Mouse (Mus musculus): ENCODE data around the gene Tubgcp2. TPM values are rescaled to one million over a fixed set of nuclear protein-coding genes. Genes with fewer than 3 reads are reported as not detected.

The Tubgcp2 gene
- polyA plus RNA-seq (2014; fragmentation: Illumina TruSeq; extraction: RNeasy Lipid Tissue Mini Kit (QIAGEN cat#74804); ENCODE audit: low read depth, low replicate concordance) = 19.4 TPM

GRCm38 (mm10) chr7:140036281-140037170 is at the start of gene Tubgcp2, which contains the start of gene Zfp511:
TSS of gene Tubgcp2 (minus strand) at chr7:140036669.
TSS of gene Zfp511 (plus strand) at chr7:140036391.

DNA sequence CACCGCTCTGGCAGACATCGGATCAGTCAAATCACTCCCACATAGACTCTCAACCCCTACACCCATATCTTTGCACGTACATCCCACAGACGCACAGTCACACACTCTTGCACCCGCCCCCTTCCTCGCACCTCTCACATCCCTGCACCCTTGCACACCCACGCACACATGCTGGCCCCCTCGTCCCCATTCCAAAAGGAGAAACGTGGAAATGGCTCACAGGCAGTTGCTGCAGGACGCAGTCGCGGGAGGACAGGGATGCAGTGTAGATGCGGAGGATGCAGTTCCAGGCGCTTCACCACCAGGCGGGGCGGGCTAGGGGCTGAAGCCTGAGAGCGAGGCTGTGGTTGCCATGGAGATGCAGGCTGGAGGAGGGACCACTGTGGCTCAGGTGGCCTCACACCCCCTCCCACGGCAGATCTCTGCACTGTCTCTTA is 45.8 kb upstream of the Tubgcp2 start, which contains the start of gene Caly:
Caly (minus strand) TSS at position 307 of the 437 bp plus-strand sequence.

GRCm38 (mm10) chr7:140048361-140049114 is 12.1 kb upstream of the Tubgcp2 start, which contains the start of gene Msx3:
TSS of gene Msx3 (minus strand) at chr7:140049089.

DNA sequence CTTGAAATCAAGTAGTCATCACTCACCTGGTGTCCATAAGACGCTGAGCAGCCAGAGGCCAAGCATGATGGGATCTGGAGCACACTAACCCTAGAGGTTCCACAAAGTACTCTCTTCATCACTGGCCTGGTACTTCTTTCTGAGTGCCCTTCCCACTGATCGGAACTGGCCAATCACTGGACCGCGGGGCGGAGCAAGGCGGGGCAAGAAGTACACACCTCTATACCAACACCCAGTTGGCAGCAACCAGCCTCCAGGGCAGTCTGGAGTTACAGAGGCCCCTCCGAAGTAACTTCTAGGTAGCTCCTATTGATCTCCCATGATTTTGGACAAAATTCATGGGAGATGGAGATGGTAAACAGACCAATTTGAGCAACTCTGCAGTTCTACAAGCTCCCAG is 44.1 kb downstream of the Tubgcp2 start, which contains the start of gene Adam8:
Adam8 (minus strand) TSS at position 157 of the 400 bp plus-strand sequence.

DNA sequence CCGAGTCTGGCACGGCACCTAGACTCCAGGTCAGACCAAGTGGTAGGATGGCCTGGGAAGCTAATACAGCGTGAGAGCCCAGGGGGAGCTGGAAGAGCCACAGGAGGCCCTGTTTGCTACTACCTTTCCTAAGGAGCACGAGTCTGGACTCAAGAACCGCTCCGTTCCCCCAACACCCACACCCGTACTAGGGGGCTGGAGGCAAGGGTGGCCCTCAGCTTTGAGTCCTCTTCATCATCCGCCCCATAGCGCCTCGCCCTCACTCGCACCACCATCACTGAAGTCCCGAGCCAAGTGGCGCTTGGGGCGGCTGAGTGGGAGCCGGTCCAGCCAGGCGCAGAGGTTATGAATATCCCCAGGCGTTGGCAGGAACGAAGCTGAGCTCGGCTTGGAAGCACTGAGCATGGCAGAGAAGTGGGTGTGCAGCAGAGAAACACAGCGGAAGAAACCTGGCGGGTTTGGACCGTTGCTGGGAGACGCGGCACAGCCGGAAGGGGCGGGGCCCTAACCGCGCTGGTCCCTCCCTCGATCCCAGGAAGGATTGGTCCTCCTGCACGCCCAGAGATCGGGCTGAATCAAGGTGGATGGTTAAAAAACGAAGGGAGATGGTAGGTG is 58.1 kb downstream of the Tubgcp2 start, which contains the start of gene 6430531B16Rik:
6430531B16Rik (minus strand) TSS at position 478 of the 615 bp plus-strand sequence.

Other genes with a start within 250 kb of the Tubgcp2 start
- gene Adgra1, start 202.5 kb downstream of the Tubgcp2 start, polyA plus RNA-seq (2014; fragmentation: Illumina TruSeq; extraction: RNeasy Lipid Tissue Mini Kit (QIAGEN cat#74804); ENCODE audit: low read depth, low replicate concordance) = 0.35 TPM
- gene Kndc1, start 142.0 kb downstream of the Tubgcp2 start, polyA plus RNA-seq (2014; fragmentation: Illumina TruSeq; extraction: RNeasy Lipid Tissue Mini Kit (QIAGEN cat#74804); ENCODE audit: low read depth, low replicate concordance) = 2.4 TPM
- gene Utf1, start 92.9 kb downstream of the Tubgcp2 start, polyA plus RNA-seq (2014; fragmentation: Illumina TruSeq; extraction: RNeasy Lipid Tissue Mini Kit (QIAGEN cat#74804); ENCODE audit: low read depth, low replicate concordance) = not detected
- gene 6430531B16Rik, start 57.9 kb downstream of the Tubgcp2 start, polyA plus RNA-seq (2014; fragmentation: Illumina TruSeq; extraction: RNeasy Lipid Tissue Mini Kit (QIAGEN cat#74804); ENCODE audit: low read depth, low replicate concordance) = 2.7 TPM
- gene Adam8, start 44.1 kb downstream of the Tubgcp2 start, polyA plus RNA-seq (2014; fragmentation: Illumina TruSeq; extraction: RNeasy Lipid Tissue Mini Kit (QIAGEN cat#74804); ENCODE audit: low read depth, low replicate concordance) = 6.7 TPM
- gene Zfp511, start 278 bp downstream of the Tubgcp2 start, polyA plus RNA-seq (2014; fragmentation: Illumina TruSeq; extraction: RNeasy Lipid Tissue Mini Kit (QIAGEN cat#74804); ENCODE audit: low read depth, low replicate concordance) = 16.0 TPM
- not detected for gene Msx3, start 12.4 kb upstream of the Tubgcp2 start, polyA plus RNA-seq (2014; fragmentation: Illumina TruSeq; extraction: RNeasy Lipid Tissue Mini Kit (QIAGEN cat#74804); ENCODE audit: low read depth, low replicate concordance)
- gene Caly, start 45.9 kb upstream of the Tubgcp2 start, polyA plus RNA-seq (2014; fragmentation: Illumina TruSeq; extraction: RNeasy Lipid Tissue Mini Kit (QIAGEN cat#74804); ENCODE audit: low read depth, low replicate concordance) = 0.79 TPM
- gene Prap1, start 56.7 kb upstream of the Tubgcp2 start, polyA plus RNA-seq (2014; fragmentation: Illumina TruSeq; extraction: RNeasy Lipid Tissue Mini Kit (QIAGEN cat#74804); ENCODE audit: low read depth, low replicate concordance) = not detected
- gene Fuom, start 65.8 kb upstream of the Tubgcp2 start, polyA plus RNA-seq (2014; fragmentation: Illumina TruSeq; extraction: RNeasy Lipid Tissue Mini Kit (QIAGEN cat#74804); ENCODE audit: low read depth, low replicate concordance) = 20.9 TPM
- gene Paox, start 79.1 kb upstream of the Tubgcp2 start, polyA plus RNA-seq (2014; fragmentation: Illumina TruSeq; extraction: RNeasy Lipid Tissue Mini Kit (QIAGEN cat#74804); ENCODE audit: low read depth, low replicate concordance) = 14.7 TPM
- gene Echs1, start 79.8 kb upstream of the Tubgcp2 start, polyA plus RNA-seq (2014; fragmentation: Illumina TruSeq; extraction: RNeasy Lipid Tissue Mini Kit (QIAGEN cat#74804); ENCODE audit: low read depth, low replicate concordance) = 181 TPM
- 26.6 TPM for gene Mtg1, start 100.9 kb upstream of the Tubgcp2 start, polyA plus RNA-seq (2014; fragmentation: Illumina TruSeq; extraction: RNeasy Lipid Tissue Mini Kit (QIAGEN cat#74804); ENCODE audit: low read depth, low replicate concordance)
- 0.56 TPM for gene Sprn, start 118.2 kb upstream of the Tubgcp2 start, polyA plus RNA-seq (2014; fragmentation: Illumina TruSeq; extraction: RNeasy Lipid Tissue Mini Kit (QIAGEN cat#74804); ENCODE audit: low read depth, low replicate concordance)
- not detected for gene Olfr522, start 128.1 kb upstream of the Tubgcp2 start, polyA plus RNA-seq (2014; fragmentation: Illumina TruSeq; extraction: RNeasy Lipid Tissue Mini Kit (QIAGEN cat#74804); ENCODE audit: low read depth, low replicate concordance)
- not detected for gene Olfr523, start 136.5 kb upstream of the Tubgcp2 start, polyA plus RNA-seq (2014; fragmentation: Illumina TruSeq; extraction: RNeasy Lipid Tissue Mini Kit (QIAGEN cat#74804); ENCODE audit: low read depth, low replicate concordance)
- gene Olfr524, start 169.3 kb upstream of the Tubgcp2 start, polyA plus RNA-seq (2014; fragmentation: Illumina TruSeq; extraction: RNeasy Lipid Tissue Mini Kit (QIAGEN cat#74804); ENCODE audit: low read depth, low replicate concordance) = not detected
- gene Cd163l1, start 181.6 kb upstream of the Tubgcp2 start, polyA plus RNA-seq (2014; fragmentation: Illumina TruSeq; extraction: RNeasy Lipid Tissue Mini Kit (QIAGEN cat#74804); ENCODE audit: low read depth, low replicate concordance) = 0.51 TPM
- not detected for gene 5830411N06Rik, start 210.6 kb upstream of the Tubgcp2 start, polyA plus RNA-seq (2014; fragmentation: Illumina TruSeq; extraction: RNeasy Lipid Tissue Mini Kit (QIAGEN cat#74804); ENCODE audit: low read depth, low replicate concordance)

Data from adipose tissue, adult 10 weeks (tissue).